Mouse (Mus musculus): ENCODE data around the gene Magix.

DNA sequence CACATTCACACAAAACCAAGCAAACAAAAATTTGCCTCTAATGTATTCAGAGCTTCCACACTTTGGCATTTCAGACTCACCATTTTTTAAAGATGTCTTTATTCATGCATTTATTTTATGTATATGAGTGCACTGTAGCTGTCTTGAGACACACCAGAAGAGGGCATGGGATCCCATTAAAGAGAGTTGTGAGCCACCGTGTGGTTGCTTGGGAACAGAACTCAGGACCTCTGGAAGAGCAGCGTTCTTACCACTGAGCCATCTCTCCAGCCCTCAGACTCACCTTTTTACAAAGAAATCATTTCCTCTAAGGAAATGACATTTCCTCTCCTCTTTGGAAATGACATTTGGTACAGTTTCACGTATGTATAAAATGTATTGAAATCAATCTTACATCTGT, 2.1 kb downstream of the Magix start:
- TF ChIP-seq GATA1 (IDR thresholded peaks at IDR 0.05; ENCODE audit: borderline replicate concordance, low read length) (no peak), FLI1 (IDR thresholded peaks at IDR 0.05; ENCODE audit: low read length) (no peak)

Data from megakaryocyte, embryonic 14.5 days (primary cell).